Mouse (Mus musculus) midbrain, embryonic 13.5 days (tissue): Measurements from ENCODE around the gene Clk3. TPM values are rescaled to one million over a fixed set of nuclear protein-coding genes. Genes with fewer than 3 reads are reported as not detected.

ENCODE experiments used
- ATAC-seq: fragments of 200-750 bp; cut with Nextera tagmentation; 2 replicates; pipeline ENCODE4 v1.8.0; 2017; ENCODE audit warnings: mild to moderate bottlenecking, moderate TSS enrichment, moderate library complexity
- H3K27ac ChIP-seq: fragments of 300-500 bp; sonication (generic); 2 replicates; pipeline ENCODE4 v1.5.1; 2015; ENCODE audit warnings: inconsistent platforms, mild to moderate bottlenecking, moderate library complexity
- H3K27me3 ChIP-seq: fragments of 300-500 bp; sonication (generic); 2 replicates; pipeline ENCODE4 v1.6.1; 2015; ENCODE audit warnings: mild to moderate bottlenecking, inconsistent platforms
- H3K36me3 ChIP-seq: fragments of 300-500 bp; sonication (generic); 2 replicates; pipeline ENCODE4 v1.6.1; 2015; ENCODE audit warnings: mild to moderate bottlenecking, inconsistent platforms
- H3K4me1 ChIP-seq: fragments of 300-500 bp; sonication (generic); replicated peaks from 2 replicates; pipeline ENCODE4 v1.6.1; 2015; ENCODE audit warnings: inconsistent platforms
- H3K4me2 ChIP-seq: fragments of 300-500 bp; sonication (generic); replicated peaks from 2 replicates; pipeline ENCODE4 v1.6.1; 2015; ENCODE audit warnings: moderate library complexity, mild to moderate bottlenecking, inconsistent platforms
- H3K4me3 ChIP-seq: fragments of 300-500 bp; sonication (generic); replicated peaks from 2 replicates; pipeline ENCODE4 v1.5.1; 2015; ENCODE audit warnings: mild to moderate bottlenecking, inconsistent platforms
- H3K9ac ChIP-seq: fragments of 300-500 bp; sonication (generic); replicated peaks from 2 replicates; pipeline ENCODE4 v1.6.1; 2015; ENCODE audit warnings: mild to moderate bottlenecking, inconsistent platforms
- H3K9me3 ChIP-seq: fragments of 300-500 bp; sonication (generic); 2 replicates; pipeline ENCODE4 v1.6.1; 2016; ENCODE audit warnings: mild to moderate bottlenecking, inconsistent platforms
- WGBS: fragments of 180-500 bp; shearing (Covaris S2); methylation state at CpG from one replicate; pipeline ENCODE4 v1.1.7; 2015; 5-methylcytosine and 5-hydroxymethylcytosine counted together
- polyA plus RNA-seq: library from polyadenylated mRNA; unstranded; fragments of >200 nt; fragmentation: Nextera tagmentation; extraction: Ambion mirVana; gene quantifications from 2 replicates; pipeline ENCODE4 v1.2.1, GENCODE M21; 2015

Gene Clk3
- polyA plus RNA-seq, 1 experiment from 2014 or later, result 84.9 TPM

GRCm38 (mm10) chr9:57767231-57767630, 1.6 kb upstream of the Clk3 start:
- Histone ChIP-seq H3K4me1 (peaks cover 31% of the 10 kb centered on the region), H3K9me3 (no peaks in the 10 kb centered on the region), H3K9ac (no peak overlapping the region), H3K4me2 (no peak overlapping the region), H3K27ac (no peak overlapping the region), H3K27me3 (no peaks in the 10 kb centered on the region), H3K36me3 (no peaks in the 10 kb centered on the region), H3K4me3 (no peak overlapping the region)
- WGBS, result 95% methylated on average over 4 of the region's 4 CpGs
- no peak for ATAC-seq

- H3K4me2 ChIP-seq, result peak overlapping the region; percentile 98
- no peak for ATAC-seq
- peak overlapping the region; percentile 93 for H3K4me3 ChIP-seq
- H3K4me1 ChIP-seq, result peaks cover 39% of the 10 kb centered on the region
- no peaks in the 10 kb centered on the region for H3K9me3 ChIP-seq
- no peaks in the 10 kb centered on the region for H3K27me3 ChIP-seq
- 29% methylated on average over 6 of the region's 6 CpGs for WGBS
- peak overlapping the region; percentile 100 for H3K27ac ChIP-seq
- H3K9ac ChIP-seq, result peak overlapping the region; percentile 95
- H3K36me3 ChIP-seq, result peaks cover 5% of the 10 kb centered on the region
Observed at GRCm38 (mm10) chr9:57766431-57766830, 771 bp upstream of the Clk3 start.

DNA sequence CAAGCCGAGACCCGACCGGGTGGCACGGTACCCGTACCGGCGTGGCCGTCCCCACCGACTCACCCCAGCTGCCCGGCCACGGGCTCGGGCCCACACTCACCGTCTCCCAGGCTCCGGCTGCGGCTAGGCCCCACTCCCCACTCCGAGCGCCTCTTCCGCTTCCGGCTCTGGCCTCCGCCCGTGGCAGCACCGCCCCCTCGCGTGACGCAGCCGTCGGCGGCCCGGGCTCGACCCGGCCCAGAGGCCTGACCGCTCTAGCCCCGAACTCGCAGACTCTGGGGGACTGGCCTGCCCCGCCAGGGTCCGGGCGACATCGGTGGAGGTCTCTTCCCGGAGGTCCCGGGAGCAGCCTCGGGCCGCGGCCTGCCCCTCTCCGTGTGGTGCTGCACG, 691 bp downstream of the Clk3 start:
- Histone ChIP-seq H3K9me3 (no peaks in the 10 kb centered on the region), H3K4me3 (peak overlapping the region; percentile 93), H3K27ac (peak overlapping the region; percentile 100), H3K36me3 (peaks cover 20% of the 10 kb centered on the region), H3K27me3 (no peaks in the 10 kb centered on the region), H3K4me1 (peaks cover 40% of the 10 kb centered on the region), H3K9ac (peak overlapping the region; percentile 95), H3K4me2 (peak overlapping the region; percentile 98)
- ATAC-seq, result peak; percentile 94
- 1% methylated on average over 30 of the region's 45 CpGs for WGBS

- under 1% methylated on average over 54 of the region's 57 CpGs for WGBS
- Histone ChIP-seq H3K4me1 (peaks cover 40% of the 10 kb centered on the region), H3K9me3 (no peaks in the 10 kb centered on the region), H3K9ac (peak overlapping the region; percentile 95), H3K4me2 (peak overlapping the region; percentile 98), H3K36me3 (peaks cover 26% of the 10 kb centered on the region), H3K27ac (peak overlapping the region; percentile 100), H3K4me3 (peak overlapping the region; percentile 93), H3K27me3 (no peaks in the 10 kb centered on the region)
- ATAC-seq, result peak; percentile 56
Observed at GRCm38 (mm10) chr9:57764147-57764973, 1.3 kb downstream of the Clk3 start.

GRCm38 (mm10) chr9:57762563-57762991, 3.1 kb downstream of the Clk3 start:
- WGBS, result 64% methylated on average over 6 of the region's 6 CpGs
- Histone ChIP-seq H3K4me1 (peaks cover 40% of the 10 kb centered on the region), H3K27me3 (no peaks in the 10 kb centered on the region), H3K27ac (no peak overlapping the region), H3K9me3 (no peaks in the 10 kb centered on the region), H3K4me3 (peak overlapping the region; percentile 93), H3K4me2 (peak overlapping the region; percentile 98), H3K9ac (peak overlapping the region; percentile 95), H3K36me3 (peaks cover 44% of the 10 kb centered on the region)
- ATAC-seq, result no peak

GRCm38 (mm10) chr9:57761563-57762551, 3.8 kb downstream of the Clk3 start:
- H3K4me2 ChIP-seq, result peak overlapping the region; percentile 98
- H3K27me3 ChIP-seq, result no peaks in the 10 kb centered on the region
- H3K9ac ChIP-seq, result no peak overlapping the region; the same call in 1 of the 2 replicates
- H3K9me3 ChIP-seq, result no peaks in the 10 kb centered on the region
- H3K36me3 ChIP-seq, result peaks cover 51% of the 10 kb centered on the region
- no peak for ATAC-seq
- no peak overlapping the region for H3K27ac ChIP-seq
- H3K4me3 ChIP-seq, result no peak overlapping the region
- WGBS, result 94% methylated on average over 13 of the region's 13 CpGs
- H3K4me1 ChIP-seq, result peaks cover 38% of the 10 kb centered on the region

- Histone ChIP-seq H3K4me1 (peaks cover 28% of the 10 kb centered on the region), H3K36me3 (peaks cover 57% of the 10 kb centered on the region), H3K9ac (no peak overlapping the region), H3K27ac (no peak overlapping the region), H3K4me3 (no peak overlapping the region), H3K9me3 (no peaks in the 10 kb centered on the region), H3K4me2 (no peak overlapping the region), H3K27me3 (no peaks in the 10 kb centered on the region)
- WGBS, result 96% methylated on average over 24 of the region's 24 CpGs
- ATAC-seq, result no peak
Observed at GRCm38 (mm10) chr9:57760416-57761146, 5.1 kb downstream of the Clk3 start.

- Histone ChIP-seq H3K36me3 (peaks cover 70% of the 10 kb centered on the region), H3K9me3 (no peaks in the 10 kb centered on the region), H3K27me3 (no peaks in the 10 kb centered on the region), H3K27ac (no peak overlapping the region), H3K4me1 (peaks cover 28% of the 10 kb centered on the region), H3K4me2 (no peak overlapping the region), H3K4me3 (no peak overlapping the region), H3K9ac (no peak overlapping the region)
- 32% methylated on average over 6 of the region's 6 CpGs for WGBS
- no peak for ATAC-seq
Observed at GRCm38 (mm10) chr9:57759289-57759688, 6.4 kb downstream of the Clk3 start.

- H3K27ac ChIP-seq, result no peak overlapping the region
- ATAC-seq, result no peak
- 91% methylated on average over 22 of the region's 22 CpGs for WGBS
- H3K9ac ChIP-seq, result no peak overlapping the region
- no peak overlapping the region for H3K4me2 ChIP-seq
- no peaks in the 10 kb centered on the region for H3K9me3 ChIP-seq
- no peaks in the 10 kb centered on the region for H3K27me3 ChIP-seq
- no peak overlapping the region for H3K4me3 ChIP-seq
- peaks cover 21% of the 10 kb centered on the region for H3K4me1 ChIP-seq
- H3K36me3 ChIP-seq, result peaks cover 78% of the 10 kb centered on the region
Observed at GRCm38 (mm10) chr9:57758528-57758927, 7.1 kb downstream of the Clk3 start.

GRCm38 (mm10) chr9:57757578-57757977, 8.1 kb downstream of the Clk3 start:
- WGBS, result 91% methylated on average over 3 of the region's 3 CpGs
- H3K4me1 ChIP-seq, result peaks cover 12% of the 10 kb centered on the region
- no peaks in the 10 kb centered on the region for H3K9me3 ChIP-seq
- no peak overlapping the region for H3K27ac ChIP-seq
- H3K4me3 ChIP-seq, result no peak overlapping the region
- no peak for ATAC-seq
- no peaks in the 10 kb centered on the region for H3K27me3 ChIP-seq
- H3K9ac ChIP-seq, result no peak overlapping the region
- H3K4me2 ChIP-seq, result no peak overlapping the region
- peaks cover 87% of the 10 kb centered on the region for H3K36me3 ChIP-seq

- H3K4me2 ChIP-seq, result no peak overlapping the region
- H3K27me3 ChIP-seq, result no peaks in the 10 kb centered on the region
- no peak for ATAC-seq
- H3K4me1 ChIP-seq, result no peaks in the 10 kb centered on the region
- H3K36me3 ChIP-seq, result peaks cover 98% of the 10 kb centered on the region
- WGBS, result 93% methylated on average over 7 of the region's 7 CpGs
- no peak overlapping the region for H3K9ac ChIP-seq
- no peak overlapping the region for H3K27ac ChIP-seq
- no peaks in the 10 kb centered on the region for H3K9me3 ChIP-seq
- H3K4me3 ChIP-seq, result no peak overlapping the region
Observed at GRCm38 (mm10) chr9:57750901-57751300, 14.8 kb downstream of the Clk3 start.
